Mouse (Mus musculus) ES-E14 (cell line): Measurements from ENCODE around the gene Gtf2ird2.

Experiments
- HCFC1 ChIP-seq: IDR thresholded peaks from 2 replicates; pipeline ENCODE4 v1.6.1; 2012; ENCODE audit warnings: low read length, inconsistent platforms, borderline replicate concordance; ENCODE audit not compliant: insufficient read depth
- ZC3H11A ChIP-seq: IDR thresholded peaks from 2 replicates; pipeline ENCODE4 v1.6.1; 2012; ENCODE audit warnings: low read depth, mild to moderate bottlenecking, inconsistent platforms, low read length, borderline replicate concordance

DNA sequence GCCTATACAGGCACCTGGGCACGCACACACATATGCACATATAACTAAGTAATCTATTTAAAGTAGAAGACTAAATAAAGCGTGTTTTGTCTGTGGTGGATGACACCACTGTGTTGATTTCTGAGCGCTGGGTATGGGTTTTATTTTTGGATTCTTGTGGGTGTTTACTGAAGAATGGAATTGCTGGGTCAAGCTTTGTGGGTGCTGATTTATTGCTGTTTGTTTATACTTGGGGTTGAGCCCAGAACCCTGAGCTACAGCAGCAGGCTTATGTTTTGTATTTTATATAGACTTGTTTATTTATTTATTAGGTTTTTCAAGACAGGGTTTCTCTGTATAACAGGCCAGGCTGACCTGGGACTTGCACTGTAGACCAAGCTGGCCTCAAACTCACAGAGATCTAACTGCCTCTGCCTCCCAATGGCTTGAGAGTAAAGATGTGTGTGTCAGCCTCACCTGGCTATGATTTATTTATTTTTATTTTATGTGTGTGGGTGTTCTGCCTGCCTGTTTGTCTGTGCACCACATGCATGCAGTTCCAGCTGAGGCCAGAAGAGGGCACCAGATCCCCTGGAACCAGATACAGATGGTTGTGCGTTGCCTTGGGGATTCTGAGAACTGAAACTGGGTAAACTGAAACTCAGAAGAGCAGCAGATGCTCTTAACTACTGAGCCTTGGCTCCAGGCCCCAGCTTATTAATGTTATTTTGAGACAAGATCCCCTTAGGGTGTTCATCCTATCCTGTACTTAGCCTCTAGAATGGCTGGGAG, 3.3 kb downstream of the Gtf2ird2 start:
- TF ChIP-seq ZC3H11A (peak; percentile 94), HCFC1 (no peak)
